Mouse (Mus musculus): ENCODE data around the gene Sel1l3. TPM values are rescaled to one million over a fixed set of nuclear protein-coding genes. Genes with fewer than 3 reads are reported as not detected.

The Sel1l3 gene
- 2.1 TPM in 2 replicates for polyA plus RNA-seq (2014; fragmentation: Nextera tagmentation; extraction: Ambion mirVana)

GRCm38 (mm10) chr5:53213711-53214352, at the start of gene Sel1l3:
Gene Sel1l3 (minus strand): TSS chr5:53213927.
- ATAC-seq (replicated peaks; ENCODE audit: insufficient number of reproducible peaks, low FRiP score, low TSS enrichment, low read depth): no peak
- H3K36me3 ChIP-seq (replicated peaks; ENCODE audit: control insufficient read depth, insufficient read depth, low read depth, low read length): no peaks in the 10 kb centered on the region
- no peak within 1 kb of the TSS for H3K27ac ChIP-seq (replicated peaks; ENCODE audit: low read depth, low read length)
- H3K9me3 ChIP-seq (replicated peaks; ENCODE audit: control insufficient read depth, low read length): no peaks in the 10 kb centered on the region
- peak within 1 kb of the TSS; percentile 99 for H3K4me2 ChIP-seq (ENCODE audit: low read depth, low read length)
- peak; percentile 27 for DNase-seq (ENCODE audit: low spot score)
- WGBS: under 1% methylated on average over 24 of the region's 29 CpGs
- H3K27me3 ChIP-seq (ENCODE audit: control insufficient read depth, insufficient read depth, low read length): peaks cover 26% of the 10 kb centered on the region
- peak within 1 kb of the TSS; percentile 49 for H3K4me3 ChIP-seq (ENCODE audit: low read depth, low read length)
- no peaks in the 10 kb centered on the region for H3K4me1 ChIP-seq (ENCODE audit: control insufficient read depth, insufficient read depth, low read length)
- H3K9ac ChIP-seq (replicated peaks; ENCODE audit: low read length): peak within 1 kb of the TSS; percentile 64

- H3K9me3 ChIP-seq (replicated peaks; ENCODE audit: control insufficient read depth, low read length): no peaks in the 10 kb centered on the region
- DNase-seq (ENCODE audit: low spot score) (no peak), ATAC-seq (replicated peaks; ENCODE audit: insufficient number of reproducible peaks, low FRiP score, low TSS enrichment, low read depth) (no peak)
- H3K27ac ChIP-seq (replicated peaks; ENCODE audit: low read depth, low read length): no peak overlapping the region
- no peak overlapping the region for H3K4me2 ChIP-seq (ENCODE audit: low read depth, low read length)
- WGBS: 86% methylated on average over 10 of the region's 10 CpGs
- H3K4me3 ChIP-seq (ENCODE audit: low read depth, low read length): no peak overlapping the region
- no peak overlapping the region for H3K9ac ChIP-seq (replicated peaks; ENCODE audit: low read length)
- H3K4me1 ChIP-seq (ENCODE audit: control insufficient read depth, insufficient read depth, low read length): no peaks in the 10 kb centered on the region
- H3K27me3 ChIP-seq (ENCODE audit: control insufficient read depth, insufficient read depth, low read length): no peaks in the 10 kb centered on the region
- no peaks in the 10 kb centered on the region for H3K36me3 ChIP-seq (replicated peaks; ENCODE audit: control insufficient read depth, insufficient read depth, low read depth, low read length)
These were observed 48.3 kb upstream of the Sel1l3 start for GRCm38 (mm10) chr5:53261999-53262398.

GRCm38 (mm10) chr5:53259894-53260293, 46.2 kb upstream of the Sel1l3 start:
- no peak overlapping the region for H3K27ac ChIP-seq (replicated peaks; ENCODE audit: low read depth, low read length)
- no peaks in the 10 kb centered on the region for H3K27me3 ChIP-seq (ENCODE audit: control insufficient read depth, insufficient read depth, low read length)
- H3K4me1 ChIP-seq (ENCODE audit: control insufficient read depth, insufficient read depth, low read length): no peaks in the 10 kb centered on the region
- no peak for ATAC-seq (replicated peaks; ENCODE audit: insufficient number of reproducible peaks, low FRiP score, low TSS enrichment, low read depth)
- no peak overlapping the region for H3K4me3 ChIP-seq (ENCODE audit: low read depth, low read length)
- H3K9ac ChIP-seq (replicated peaks; ENCODE audit: low read length): no peak overlapping the region
- 56% methylated on average over 5 of the region's 5 CpGs for WGBS
- H3K36me3 ChIP-seq (replicated peaks; ENCODE audit: control insufficient read depth, insufficient read depth, low read depth, low read length): no peaks in the 10 kb centered on the region
- no peaks in the 10 kb centered on the region for H3K9me3 ChIP-seq (replicated peaks; ENCODE audit: control insufficient read depth, low read length)
- no peak overlapping the region for H3K4me2 ChIP-seq (ENCODE audit: low read depth, low read length)
- no peak for DNase-seq (ENCODE audit: low spot score)

- Histone ChIP-seq H3K4me2 (ENCODE audit: low read depth, low read length) (peak overlapping the region; percentile 60), H3K36me3 (replicated peaks; ENCODE audit: control insufficient read depth, insufficient read depth, low read depth, low read length) (no peaks in the 10 kb centered on the region), H3K9ac (replicated peaks; ENCODE audit: low read length) (peak overlapping the region; percentile 39), H3K4me3 (ENCODE audit: low read depth, low read length) (peak overlapping the region; percentile 26), H3K9me3 (replicated peaks; ENCODE audit: control insufficient read depth, low read length) (no peaks in the 10 kb centered on the region), H3K27me3 (ENCODE audit: control insufficient read depth, insufficient read depth, low read length) (no peaks in the 10 kb centered on the region), H3K27ac (replicated peaks; ENCODE audit: low read depth, low read length) (no peak overlapping the region), H3K4me1 (ENCODE audit: control insufficient read depth, insufficient read depth, low read length) (no peaks in the 10 kb centered on the region)
- WGBS: 3% methylated on average over 29 of the region's 29 CpGs
- ATAC-seq (replicated peaks; ENCODE audit: insufficient number of reproducible peaks, low FRiP score, low TSS enrichment, low read depth): peak; percentile 71; the same call in 1 of the 2 replicates
- peak; percentile 69 for DNase-seq (ENCODE audit: low spot score)
These were observed 44.5 kb upstream of the Sel1l3 start for GRCm38 (mm10) chr5:53258038-53258786.

GRCm38 (mm10) chr5:53254821-53255220, 41.1 kb upstream of the Sel1l3 start:
- H3K27ac ChIP-seq (replicated peaks; ENCODE audit: low read depth, low read length): no peak overlapping the region
- no peak overlapping the region for H3K4me3 ChIP-seq (ENCODE audit: low read depth, low read length)
- no peak overlapping the region for H3K4me2 ChIP-seq (ENCODE audit: low read depth, low read length)
- 56% methylated on average over 3 of the region's 3 CpGs for WGBS
- DNase-seq (ENCODE audit: low spot score) (no peak), ATAC-seq (replicated peaks; ENCODE audit: insufficient number of reproducible peaks, low FRiP score, low TSS enrichment, low read depth) (no peak)
- H3K9ac ChIP-seq (replicated peaks; ENCODE audit: low read length): no peak overlapping the region
- H3K36me3 ChIP-seq (replicated peaks; ENCODE audit: control insufficient read depth, insufficient read depth, low read depth, low read length): no peaks in the 10 kb centered on the region
- H3K4me1 ChIP-seq (ENCODE audit: control insufficient read depth, insufficient read depth, low read length): no peaks in the 10 kb centered on the region
- no peaks in the 10 kb centered on the region for H3K27me3 ChIP-seq (ENCODE audit: control insufficient read depth, insufficient read depth, low read length)
- no peaks in the 10 kb centered on the region for H3K9me3 ChIP-seq (replicated peaks; ENCODE audit: control insufficient read depth, low read length)

GRCm38 (mm10) chr5:53254154-53254553, 40.4 kb upstream of the Sel1l3 start:
- Histone ChIP-seq H3K27ac (replicated peaks; ENCODE audit: low read depth, low read length) (no peak overlapping the region), H3K4me3 (ENCODE audit: low read depth, low read length) (no peak overlapping the region), H3K4me2 (ENCODE audit: low read depth, low read length) (no peak overlapping the region), H3K36me3 (replicated peaks; ENCODE audit: control insufficient read depth, insufficient read depth, low read depth, low read length) (no peaks in the 10 kb centered on the region), H3K4me1 (ENCODE audit: control insufficient read depth, insufficient read depth, low read length) (no peaks in the 10 kb centered on the region), H3K9ac (replicated peaks; ENCODE audit: low read length) (no peak overlapping the region), H3K27me3 (ENCODE audit: control insufficient read depth, insufficient read depth, low read length) (no peaks in the 10 kb centered on the region), H3K9me3 (replicated peaks; ENCODE audit: control insufficient read depth, low read length) (no peaks in the 10 kb centered on the region)
- DNase-seq (ENCODE audit: low spot score) (no peak), ATAC-seq (replicated peaks; ENCODE audit: insufficient number of reproducible peaks, low FRiP score, low TSS enrichment, low read depth) (no peak)
- WGBS: 91% methylated on average over 5 of the region's 5 CpGs

GRCm38 (mm10) chr5:53249431-53250061, 35.8 kb upstream of the Sel1l3 start:
- Histone ChIP-seq H3K4me3 (ENCODE audit: low read depth, low read length) (no peak overlapping the region), H3K36me3 (replicated peaks; ENCODE audit: control insufficient read depth, insufficient read depth, low read depth, low read length) (no peaks in the 10 kb centered on the region), H3K27ac (replicated peaks; ENCODE audit: low read depth, low read length) (no peak overlapping the region), H3K27me3 (ENCODE audit: control insufficient read depth, insufficient read depth, low read length) (no peaks in the 10 kb centered on the region), H3K9ac (replicated peaks; ENCODE audit: low read length) (no peak overlapping the region), H3K4me1 (ENCODE audit: control insufficient read depth, insufficient read depth, low read length) (no peaks in the 10 kb centered on the region), H3K9me3 (replicated peaks; ENCODE audit: control insufficient read depth, low read length) (no peaks in the 10 kb centered on the region), H3K4me2 (ENCODE audit: low read depth, low read length) (no peak overlapping the region)
- 73% methylated on average over 4 of the region's 4 CpGs for WGBS
- ATAC-seq (replicated peaks; ENCODE audit: insufficient number of reproducible peaks, low FRiP score, low TSS enrichment, low read depth): no peak
- no peak for DNase-seq (ENCODE audit: low spot score)

GRCm38 (mm10) chr5:53248499-53248898, 34.8 kb upstream of the Sel1l3 start:
- H3K27me3 ChIP-seq (ENCODE audit: control insufficient read depth, insufficient read depth, low read length): no peaks in the 10 kb centered on the region
- ATAC-seq (replicated peaks; ENCODE audit: insufficient number of reproducible peaks, low FRiP score, low TSS enrichment, low read depth): no peak

More at GRCm38 (mm10) chr5:53248499-53248898, 34.8 kb upstream of the Sel1l3 start:
- no peaks in the 10 kb centered on the region for H3K4me1 ChIP-seq (ENCODE audit: control insufficient read depth, insufficient read depth, low read length)
- no peaks in the 10 kb centered on the region for H3K9me3 ChIP-seq (replicated peaks; ENCODE audit: control insufficient read depth, low read length)
- H3K9ac ChIP-seq (replicated peaks; ENCODE audit: low read length): no peak overlapping the region
- H3K4me2 ChIP-seq (ENCODE audit: low read depth, low read length): no peak overlapping the region
- 70% methylated on average over 11 of the region's 11 CpGs for WGBS
- H3K27ac ChIP-seq (replicated peaks; ENCODE audit: low read depth, low read length): no peak overlapping the region
- no peaks in the 10 kb centered on the region for H3K36me3 ChIP-seq (replicated peaks; ENCODE audit: control insufficient read depth, insufficient read depth, low read depth, low read length)
- no peak for DNase-seq (ENCODE audit: low spot score)
- H3K4me3 ChIP-seq (ENCODE audit: low read depth, low read length): no peak overlapping the region

Data from embryonic facial prominence, embryonic 11.5 days (tissue).